Mouse (Mus musculus): Measurements from ENCODE around the gene Adat3.
"Not testable (repeated sequence)": the region's sequence is repeated elsewhere in the genome, so short reads cannot be mapped to it uniquely, and the experiment has no call there.

The Adat3 gene

GRCm38 (mm10) chr10:80578911-80579310 lies 23.8 kb upstream of the Adat3 start:
- peak; percentile 68 for DNase-seq

- no peak for DNase-seq
Observed at GRCm38 (mm10) chr10:80583047-80583446, 19.6 kb upstream of the Adat3 start.

GRCm38 (mm10) chr10:80584045-80584488 lies 18.6 kb upstream of the Adat3 start:
- DNase-seq: peak; percentile 72

- no peak for DNase-seq
Observed at GRCm38 (mm10) chr10:80584642-80585552, 17.8 kb upstream of the Adat3 start.

GRCm38 (mm10) chr10:80585581-80585980 lies 17.1 kb upstream of the Adat3 start:
- DNase-seq: no peak

- DNase-seq: no peak
Observed at GRCm38 (mm10) chr10:80586407-80587304, 16.0 kb upstream of the Adat3 start.

- DNase-seq: peak; percentile 45
Observed at GRCm38 (mm10) chr10:80587305-80587657, 15.4 kb upstream of the Adat3 start.

- DNase-seq: no peak
Observed at GRCm38 (mm10) chr10:80589127-80589878, 13.4 kb upstream of the Adat3 start.

GRCm38 (mm10) chr10:80589879-80590854 lies 12.5 kb upstream of the Adat3 start, which contains the start of gene Abhd17a:
TSS of gene Abhd17a (minus strand) at chr10:80590341.
- peak; percentile 94 for DNase-seq

- no peak for DNase-seq
Observed at GRCm38 (mm10) chr10:80596318-80596717, 6.4 kb upstream of the Adat3 start.

- no peak for DNase-seq
Observed at GRCm38 (mm10) chr10:80603364-80603763, 684 bp downstream of the Adat3 start.

- DNase-seq: no peak
Observed at GRCm38 (mm10) chr10:80604001-80604509, 1.4 kb downstream of the Adat3 start.

- DNase-seq: no peak
Observed at GRCm38 (mm10) chr10:80604988-80605387, 2.3 kb downstream of the Adat3 start.

GRCm38 (mm10) chr10:80605721-80606120 lies 3.0 kb downstream of the Adat3 start, which contains the start of gene Gm49322:
TSS of gene Gm49322 (plus strand) at chr10:80606021.
- not testable (repeated sequence) for DNase-seq

GRCm38 (mm10) chr10:80606306-80606705 lies 3.6 kb downstream of the Adat3 start:
- DNase-seq: no peak

- no peak for DNase-seq
Observed at GRCm38 (mm10) chr10:80606737-80607350, 4.2 kb downstream of the Adat3 start.

- no peak for DNase-seq
Observed at GRCm38 (mm10) chr10:80608435-80608834, 5.8 kb downstream of the Adat3 start.

- DNase-seq: no peak
Observed at GRCm38 (mm10) chr10:80609269-80609924, 6.7 kb downstream of the Adat3 start.

GRCm38 (mm10) chr10:80610116-80610785 lies 7.6 kb downstream of the Adat3 start:
- DNase-seq: no peak
